Mouse (Mus musculus): Measurements from ENCODE around the gene Cmtm1.
"Not testable (repeated sequence)": the region's sequence is repeated elsewhere in the genome, so short reads cannot be mapped to it uniquely, and the experiment has no call there.

The Cmtm1 gene

GRCm38 (mm10) chr8:104321267-104321666, 11.3 kb upstream of the Cmtm1 start, which contains the start of gene Gm11020:
Gm11020 (plus strand) TSS chr8:104321567.
- DNase-seq (ENCODE audit: low read depth) = not testable (repeated sequence)

GRCm38 (mm10) chr8:104313311-104313710, 3.4 kb upstream of the Cmtm1 start:
- no peak for DNase-seq (ENCODE audit: low read depth)

- not testable (repeated sequence) for DNase-seq (ENCODE audit: low read depth)
Observed at GRCm38 (mm10) chr8:104312023-104312422, 2.1 kb upstream of the Cmtm1 start.

GRCm38 (mm10) chr8:104308341-104308740, 1.6 kb downstream of the Cmtm1 start:
- not testable (repeated sequence) for DNase-seq (ENCODE audit: low read depth)

GRCm38 (mm10) chr8:104304962-104305361, 5.0 kb downstream of the Cmtm1 start:
- no peak for DNase-seq (ENCODE audit: low read depth)

- not testable (repeated sequence) for DNase-seq (ENCODE audit: low read depth)
Observed at GRCm38 (mm10) chr8:104302536-104302935, 7.4 kb downstream of the Cmtm1 start.

- not testable (repeated sequence) for DNase-seq (ENCODE audit: low read depth)
Observed at GRCm38 (mm10) chr8:104301577-104301976, 8.4 kb downstream of the Cmtm1 start.

GRCm38 (mm10) chr8:104294396-104294795, 15.5 kb downstream of the Cmtm1 start:
- no peak for DNase-seq (ENCODE audit: low read depth)

- not testable (repeated sequence) for DNase-seq (ENCODE audit: low read depth)
Observed at GRCm38 (mm10) chr8:104293081-104293480, 16.9 kb downstream of the Cmtm1 start, which contains the start of gene Cmtm2a. Cmtm2a (minus strand) TSS chr8:104293181.

- no peak for DNase-seq (ENCODE audit: low read depth)
Observed at GRCm38 (mm10) chr8:104268937-104269440, 41.0 kb downstream of the Cmtm1 start.

- no peak for DNase-seq (ENCODE audit: low read depth)
Observed at GRCm38 (mm10) chr8:104268368-104268767, 41.6 kb downstream of the Cmtm1 start.

- not testable (repeated sequence) for DNase-seq (ENCODE audit: low read depth)
Observed at GRCm38 (mm10) chr8:104264271-104264935, 45.5 kb downstream of the Cmtm1 start.

- not testable (repeated sequence) for DNase-seq (ENCODE audit: low read depth)
Observed at GRCm38 (mm10) chr8:104261802-104262201, 48.1 kb downstream of the Cmtm1 start.

GRCm38 (mm10) chr8:104253016-104253415, 56.9 kb downstream of the Cmtm1 start:
- DNase-seq (ENCODE audit: low read depth) = peak; percentile 80

GRCm38 (mm10) chr8:104251461-104251860, 58.5 kb downstream of the Cmtm1 start:
- DNase-seq (ENCODE audit: low read depth) = no peak

GRCm38 (mm10) chr8:104250439-104251367, 59.2 kb downstream of the Cmtm1 start, which contains the start of gene Cklf:
Cklf (plus strand) TSS chr8:104250861.
- DNase-seq (ENCODE audit: low read depth) = peak; percentile 91

GRCm38 (mm10) chr8:104249442-104249996, 60.4 kb downstream of the Cmtm1 start:
- no peak for DNase-seq (ENCODE audit: low read depth)

- peak; percentile 87 for DNase-seq (ENCODE audit: low read depth)
Observed at GRCm38 (mm10) chr8:104248276-104248675, 61.7 kb downstream of the Cmtm1 start, which contains the start of gene Tk2. Tk2 (minus strand) TSS chr8:104248558.

GRCm38 (mm10) chr8:104247908-104248275, 62.1 kb downstream of the Cmtm1 start:
- DNase-seq (ENCODE audit: low read depth) = peak; percentile 70

GRCm38 (mm10) chr8:104247054-104247907, 62.7 kb downstream of the Cmtm1 start:
- DNase-seq (ENCODE audit: low read depth) = peak; percentile 81

GRCm38 (mm10) chr8:104246621-104247020, 63.3 kb downstream of the Cmtm1 start:
- DNase-seq (ENCODE audit: low read depth) = no peak
